Mouse (Mus musculus): ENCODE measurements around the gene Atad2b. TPM values are rescaled to one million over a fixed set of nuclear protein-coding genes. Genes with fewer than 3 reads are reported as not detected.
"Not testable (repeated sequence)": the region's sequence is repeated elsewhere in the genome, so short reads cannot be mapped to it uniquely, and the experiment has no call there.

The Atad2b gene
- 10 to 100 TPM; 11.2 to 12.8 (median 12.3) TPM for total RNA-seq (2022)

DNA sequence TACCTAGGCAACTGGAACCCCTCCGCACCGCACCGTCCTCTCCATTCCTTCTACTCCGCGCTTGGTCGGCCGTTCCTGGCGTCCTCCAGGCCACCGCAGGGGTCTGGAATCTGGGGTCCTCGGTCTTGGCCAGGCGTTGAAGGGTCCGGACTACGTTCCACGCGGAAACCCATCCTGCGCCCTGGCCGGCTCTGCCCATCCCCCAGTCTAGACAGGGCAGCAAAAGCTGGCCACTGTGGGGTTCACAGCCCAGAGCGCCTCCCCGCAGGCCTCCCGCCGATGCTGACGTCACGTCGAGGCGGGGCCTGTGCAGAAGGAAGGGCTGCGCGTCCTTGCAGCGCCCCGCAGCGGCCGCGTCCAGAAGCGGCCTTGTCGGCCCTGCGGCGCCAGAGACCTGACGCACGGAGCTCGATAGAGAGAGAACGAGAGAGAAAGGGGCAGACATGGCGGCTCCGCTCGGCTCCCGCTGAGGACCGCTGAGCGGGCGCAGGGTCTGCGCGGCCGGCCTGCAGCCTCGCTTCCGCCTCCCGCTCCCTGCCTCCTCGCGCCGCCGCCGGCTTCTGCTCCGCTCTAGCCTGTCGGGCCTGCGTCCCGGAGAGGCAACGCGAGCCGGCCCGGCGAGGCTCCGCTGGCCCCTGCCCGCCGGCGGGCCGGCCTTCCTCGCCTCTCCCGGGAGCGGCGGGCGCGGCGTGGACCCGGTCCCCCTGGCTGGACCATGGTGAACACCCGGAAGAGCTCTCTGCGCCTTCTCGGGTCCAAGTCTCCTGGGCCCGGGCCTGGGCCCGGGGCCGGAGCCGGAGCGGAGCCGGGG lies at the start of gene Atad2b:
Atad2b (plus strand) TSS at position 360 of the 811 bp plus-strand sequence.
- DNase-seq (ENCODE audit: low spot score), result peak; percentile 95

- DNase-seq (ENCODE audit: low spot score), result no peak
Measured at GRCm38 (mm10) chr12:4868924-4869323, 48.2 kb upstream of the Atad2b start.

- no peak for DNase-seq (ENCODE audit: low spot score)
Measured at GRCm38 (mm10) chr12:4871260-4871659, 45.9 kb upstream of the Atad2b start.

- no peak for DNase-seq (ENCODE audit: low spot score)
Measured at GRCm38 (mm10) chr12:4872273-4872672, 44.9 kb upstream of the Atad2b start.

DNA sequence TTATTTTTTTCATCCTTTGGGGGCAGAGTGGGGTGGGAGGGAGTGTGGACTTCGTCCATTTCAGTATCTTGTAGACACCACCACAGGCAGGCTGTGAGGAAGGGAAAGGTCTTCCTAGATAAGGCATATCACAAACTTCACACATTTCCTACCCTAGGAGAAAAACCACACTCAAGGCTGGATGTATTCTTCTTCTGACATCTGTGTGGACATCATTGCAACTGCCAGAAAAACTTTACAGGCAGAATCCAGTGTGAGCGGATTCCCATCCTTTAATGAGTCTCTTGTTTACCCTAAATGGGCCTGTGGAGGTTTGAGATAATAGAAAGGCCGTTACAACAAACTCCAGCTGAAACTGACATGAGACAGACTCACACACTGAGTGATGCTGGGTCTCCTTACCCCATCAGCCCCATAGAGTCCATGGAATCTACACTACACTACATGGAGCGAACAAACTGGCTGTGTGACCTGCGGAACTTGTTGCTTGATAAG lies 44.1 kb upstream of the Atad2b start:
- no peak for DNase-seq (ENCODE audit: low spot score)

DNA sequence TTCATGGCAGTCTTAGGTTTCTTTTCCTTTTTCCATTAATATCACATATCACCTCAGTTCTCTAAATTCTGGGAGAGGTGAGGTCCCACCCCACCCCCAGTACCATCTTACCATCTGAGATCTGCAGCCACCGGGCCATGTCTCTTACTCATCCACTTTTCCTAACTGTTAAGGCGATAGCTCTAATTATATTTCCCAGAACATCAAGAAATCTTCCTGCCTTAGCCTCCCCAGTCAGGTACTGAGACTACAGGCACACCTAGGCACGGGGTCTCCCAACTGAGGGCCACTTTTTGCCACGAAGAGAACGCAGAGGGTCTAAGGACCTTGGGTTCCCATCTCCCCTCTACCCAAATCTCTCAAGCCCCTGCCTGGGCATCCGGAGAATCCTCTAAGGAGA lies 43.6 kb upstream of the Atad2b start:
- no peak for DNase-seq (ENCODE audit: low spot score)

DNA sequence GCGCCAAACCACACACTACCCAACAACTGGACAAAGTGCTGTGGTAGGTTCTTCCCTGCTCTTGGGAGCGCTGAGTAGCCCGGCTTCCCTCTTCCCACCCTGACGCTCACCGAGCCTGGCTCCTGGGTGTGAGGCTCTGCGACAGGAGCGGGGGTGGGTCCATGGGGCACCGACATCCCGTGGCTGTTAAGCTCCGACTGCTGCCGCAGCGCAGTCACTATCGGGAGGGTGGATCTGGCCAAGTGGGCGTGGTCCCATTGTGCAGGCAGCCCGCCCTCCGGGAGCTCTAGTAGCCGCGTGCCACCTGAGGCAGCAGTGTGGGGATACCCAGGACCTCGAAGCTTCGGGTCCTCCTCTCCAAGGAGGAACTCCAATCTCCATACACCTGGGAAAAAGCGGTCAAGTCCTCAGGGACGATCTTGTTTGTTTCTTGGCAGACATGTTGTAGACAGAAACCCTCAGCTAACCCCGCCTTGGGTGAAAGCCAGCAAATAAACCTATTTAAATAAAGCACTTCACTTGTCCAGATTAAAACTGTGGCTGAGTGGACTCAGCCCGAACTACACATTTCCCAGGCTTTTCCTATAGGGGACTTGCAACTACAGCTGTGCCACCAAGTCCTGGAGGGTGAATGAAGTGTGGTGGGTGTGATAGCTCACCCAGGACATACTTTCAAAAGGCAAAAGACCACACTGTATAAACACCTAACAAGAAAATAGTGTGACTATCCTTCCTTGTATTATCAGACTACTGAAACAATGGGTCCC lies 42.8 kb upstream of the Atad2b start, which contains the start of gene Mfsd2b:
Mfsd2b (minus strand) TSS at position 199 of the 767 bp plus-strand sequence.
- DNase-seq (ENCODE audit: low spot score), result peak; percentile 55

GRCm38 (mm10) chr12:4875623-4876022 lies 41.5 kb upstream of the Atad2b start:
- DNase-seq (ENCODE audit: low spot score), result no peak

DNA sequence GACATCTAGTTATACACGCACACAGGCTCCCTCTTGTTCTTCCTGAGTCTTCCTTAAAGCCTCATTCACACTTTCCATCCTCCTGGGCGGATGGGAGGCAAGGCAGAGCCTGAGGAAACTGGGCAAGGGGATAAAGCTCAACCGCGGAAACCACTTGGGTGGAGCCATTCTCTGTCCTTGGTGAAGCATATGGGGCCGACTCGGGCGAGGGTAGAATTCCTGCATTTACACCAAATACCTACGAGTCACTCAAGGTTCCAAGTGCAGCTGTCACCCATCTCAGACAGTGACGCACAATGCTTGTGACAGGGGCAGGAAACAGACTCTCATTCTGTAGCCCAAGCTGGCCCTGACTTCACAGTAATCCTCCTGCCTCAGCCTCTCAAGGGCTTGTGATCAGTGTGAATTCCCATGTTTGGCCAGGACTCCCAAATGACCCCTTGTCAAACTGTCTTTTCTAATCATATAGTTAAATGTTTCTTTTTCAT lies 38.8 kb upstream of the Atad2b start:
- no peak for DNase-seq (ENCODE audit: low spot score)

DNA sequence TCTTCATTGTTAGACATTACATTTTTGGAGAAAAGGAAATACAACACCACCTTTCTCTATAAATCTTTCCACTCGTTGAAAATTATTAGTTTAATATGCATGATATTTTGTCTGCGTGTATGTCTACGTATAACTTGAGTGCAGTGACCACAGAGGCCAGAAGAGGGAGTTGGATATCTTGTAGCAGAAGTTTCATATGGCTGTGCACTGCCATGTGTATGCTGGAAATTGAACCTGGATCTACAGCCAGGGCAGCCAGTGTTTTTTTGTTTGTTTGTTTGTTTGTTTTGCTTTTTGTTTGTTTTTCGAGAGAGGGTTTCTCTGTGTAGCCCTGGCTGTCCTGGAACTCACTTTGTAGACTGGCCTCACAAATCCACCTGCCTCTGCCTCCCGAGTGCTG lies 38.1 kb upstream of the Atad2b start:
- no peak for DNase-seq (ENCODE audit: low spot score)

GRCm38 (mm10) chr12:4882086-4882485 lies 35.1 kb upstream of the Atad2b start:
- DNase-seq (ENCODE audit: low spot score), result no peak

GRCm38 (mm10) chr12:4885062-4885461 lies 32.1 kb upstream of the Atad2b start:
- DNase-seq (ENCODE audit: low spot score), result no peak

DNA sequence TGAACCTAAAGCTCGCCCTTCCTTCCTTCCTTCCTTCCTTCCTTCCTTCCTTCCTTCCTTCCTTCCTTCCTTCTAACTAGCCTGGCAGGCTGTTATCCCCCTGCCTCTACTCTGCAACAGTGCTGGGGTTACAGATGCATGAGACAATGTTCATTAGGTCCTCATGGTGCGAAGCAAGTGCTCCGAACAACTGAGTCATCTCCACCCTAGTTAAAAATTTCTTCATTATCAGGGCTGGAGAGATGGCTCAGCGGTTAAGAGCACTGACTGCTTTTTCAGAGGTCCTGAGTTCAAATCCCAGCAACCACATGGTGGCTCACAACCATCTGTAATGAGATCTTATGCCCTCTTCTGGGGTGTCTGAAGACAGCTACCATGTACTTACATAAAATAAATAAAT lies 30.6 kb upstream of the Atad2b start:
- DNase-seq (ENCODE audit: low spot score), result not testable (repeated sequence)

DNA sequence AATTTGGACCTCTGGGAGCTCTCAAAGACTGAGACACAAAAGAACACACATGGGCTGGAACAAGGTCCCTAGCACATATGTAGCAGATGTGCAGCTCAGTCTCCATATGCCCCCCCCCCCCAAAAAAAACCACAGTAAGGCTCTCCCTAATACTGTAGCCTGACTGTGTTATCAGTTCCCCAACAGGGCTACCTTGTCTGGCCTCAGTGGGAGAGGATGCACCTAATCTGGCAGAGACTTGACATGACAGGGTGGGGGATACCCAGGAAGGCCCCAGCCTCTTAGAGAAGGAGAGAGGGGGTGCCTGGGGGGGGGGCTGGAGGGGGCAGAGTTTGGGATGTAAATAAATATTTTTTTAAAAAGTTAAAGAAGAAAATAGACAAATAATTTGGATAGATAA lies 28.4 kb upstream of the Atad2b start:
- DNase-seq (ENCODE audit: low spot score), result no peak

- DNase-seq (ENCODE audit: low spot score), result no peak
Measured at GRCm38 (mm10) chr12:4889251-4889650, 27.9 kb upstream of the Atad2b start.

DNA sequence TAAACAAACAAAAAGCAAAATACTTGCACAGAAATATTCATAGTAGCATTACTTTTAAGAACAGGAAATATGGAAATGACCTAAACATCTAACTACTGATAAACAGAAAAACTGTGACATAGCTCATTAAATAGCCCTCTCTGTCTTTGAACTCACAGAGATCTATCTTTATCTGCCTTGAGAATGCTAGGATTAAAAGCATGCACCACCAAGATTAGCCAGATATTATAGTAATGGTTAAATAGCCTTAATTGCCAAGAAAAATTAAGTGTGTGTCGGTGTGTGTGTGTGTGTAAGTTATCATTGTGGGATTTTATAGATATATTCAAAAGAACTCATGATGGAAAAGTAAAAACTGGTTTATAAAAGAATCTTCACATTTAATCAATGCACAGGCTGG lies 27.3 kb upstream of the Atad2b start:
- DNase-seq (ENCODE audit: low spot score), result no peak

- DNase-seq (ENCODE audit: low spot score), result no peak
Measured at GRCm38 (mm10) chr12:4898024-4898423, 19.1 kb upstream of the Atad2b start.

- DNase-seq (ENCODE audit: low spot score), result no peak
Measured at GRCm38 (mm10) chr12:4905946-4906345, 11.2 kb upstream of the Atad2b start.

DNA sequence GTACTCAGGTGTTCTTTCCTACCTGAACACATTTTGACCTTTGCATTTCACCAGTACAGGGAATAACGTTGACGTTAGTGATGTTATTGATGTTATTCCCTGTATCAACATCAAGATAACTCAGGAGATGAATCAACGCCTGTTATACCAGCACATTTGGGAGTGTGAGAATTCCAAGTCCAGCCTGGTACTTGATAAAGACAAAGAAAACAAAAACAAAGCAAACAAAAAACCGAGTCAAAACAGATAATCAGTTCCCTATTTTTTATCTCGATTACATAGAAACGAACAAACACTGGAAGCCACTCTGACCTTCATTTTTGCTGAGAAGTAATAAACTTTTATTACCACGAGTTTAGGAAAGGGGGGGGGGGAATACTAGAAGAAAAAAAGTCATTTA lies 10.7 kb upstream of the Atad2b start:
- no peak for DNase-seq (ENCODE audit: low spot score)

GRCm38 (mm10) chr12:4906951-4907906 lies 9.9 kb upstream of the Atad2b start, which contains the start of gene Ubxn2a:
Gene Ubxn2a, minus strand, starts transcription at chr12:4907705.
- DNase-seq (ENCODE audit: low spot score), result peak; percentile 92

GRCm38 (mm10) chr12:4908391-4908790 lies 8.8 kb upstream of the Atad2b start:
- no peak for DNase-seq (ENCODE audit: low spot score)

Data from heart, adult 8-10 months (tissue).